Mouse (Mus musculus) embryo, embryonic 9.5 days (tissue): ENCODE data around the gene Spry2.
A peak's percentile ranks its signal among the peaks of the same experiment; 100 is the strongest.

ENCODE experiments used
- DNase-seq: peaks from one replicate; pipeline ENCODE4 v3.0.0-alpha.2; 2017; ENCODE audit errors: extremely low spot score

The Spry2 gene

GRCm38 (mm10) chr14:105896791-105897568 is at the start of gene Spry2:
TSS of gene Spry2 (minus strand) at chr14:105896819.
- peak; percentile 93 for DNase-seq

- no peak for DNase-seq
Measured at GRCm38 (mm10) chr14:105941353-105941752, 44.7 kb upstream of the Spry2 start.

GRCm38 (mm10) chr14:105926726-105927125 is 30.1 kb upstream of the Spry2 start:
- no peak for DNase-seq

- DNase-seq = no peak
Measured at GRCm38 (mm10) chr14:105925305-105925704, 28.7 kb upstream of the Spry2 start.

GRCm38 (mm10) chr14:105924712-105925111 is 28.1 kb upstream of the Spry2 start:
- DNase-seq = no peak

GRCm38 (mm10) chr14:105922874-105923273 is 26.3 kb upstream of the Spry2 start:
- peak; percentile 54 for DNase-seq

- DNase-seq = peak; percentile 42
Measured at GRCm38 (mm10) chr14:105922427-105922826, 25.8 kb upstream of the Spry2 start.

- no peak for DNase-seq
Measured at GRCm38 (mm10) chr14:105921217-105921695, 24.6 kb upstream of the Spry2 start.

- peak; percentile 81 for DNase-seq
Measured at GRCm38 (mm10) chr14:105920395-105921216, 24.0 kb upstream of the Spry2 start.

GRCm38 (mm10) chr14:105907216-105907615 is 10.6 kb upstream of the Spry2 start:
- no peak for DNase-seq

GRCm38 (mm10) chr14:105905935-105906334 is 9.3 kb upstream of the Spry2 start:
- no peak for DNase-seq

- no peak for DNase-seq
Measured at GRCm38 (mm10) chr14:105905509-105905908, 8.9 kb upstream of the Spry2 start.

- DNase-seq = no peak
Measured at GRCm38 (mm10) chr14:105902807-105903206, 6.2 kb upstream of the Spry2 start.

- no peak for DNase-seq
Measured at GRCm38 (mm10) chr14:105900841-105901240, 4.2 kb upstream of the Spry2 start.

GRCm38 (mm10) chr14:105899116-105899515 is 2.5 kb upstream of the Spry2 start:
- no peak for DNase-seq

GRCm38 (mm10) chr14:105898266-105899111 is 1.9 kb upstream of the Spry2 start:
- DNase-seq = peak; percentile 92

GRCm38 (mm10) chr14:105897569-105898101 is 1.0 kb upstream of the Spry2 start:
- peak; percentile 88 for DNase-seq

- DNase-seq = peak; percentile 57
Measured at GRCm38 (mm10) chr14:105895961-105896651, 513 bp downstream of the Spry2 start.

GRCm38 (mm10) chr14:105894971-105895873 is 1.4 kb downstream of the Spry2 start:
- DNase-seq = peak; percentile 78

GRCm38 (mm10) chr14:105893623-105893995 is 3.0 kb downstream of the Spry2 start:
- peak; percentile 36 for DNase-seq
